Mouse (Mus musculus) megakaryocyte, embryonic 14.5 days (primary cell): ENCODE results near the gene Taf3. TPM values are rescaled to one million over a fixed set of nuclear protein-coding genes. Genes with fewer than 3 reads are reported as not detected.

ENCODE experiments used
- H3K27me3 ChIP-seq: replicated peaks from 2 replicates; pipeline ENCODE3; 2012; ENCODE audit warnings: inconsistent platforms
- H3K36me3 ChIP-seq: replicated peaks from 2 replicates; pipeline ENCODE3; 2012; ENCODE audit warnings: low read length, inconsistent platforms, mixed read lengths
- H3K4me1 ChIP-seq: 2 replicates; pipeline ENCODE4 v1.6.1; 2012; ENCODE audit warnings: inconsistent platforms
- H3K4me3 ChIP-seq: replicated peaks from 2 replicates; pipeline ENCODE3; 2012; ENCODE audit warnings: moderate library complexity, mild to moderate bottlenecking, inconsistent platforms
- H3K9me3 ChIP-seq: 2 replicates; pipeline ENCODE4 v1.6.1; 2012; ENCODE audit warnings: inconsistent platforms
- FLI1 ChIP-seq: IDR thresholded peaks from 2 replicates; pipeline ENCODE4 v1.6.1; 2012; ENCODE audit warnings: low read length, inconsistent platforms, mixed read lengths
- GATA1 ChIP-seq: IDR thresholded peaks from 3 replicates; pipeline ENCODE4 v1.6.1; 2012; ENCODE audit warnings: mixed read lengths, low read length, inconsistent platforms, borderline replicate concordance
- polyA plus RNA-seq: library from polyadenylated mRNA; stranded (reverse); fragments of >175 nt; gene quantifications from 2 replicates; pipeline ENCODE4 v1.2.3, GENCODE M21; 2012; ENCODE audit warnings: low replicate concordance; ENCODE audit not compliant: insufficient read depth

Gene Taf3
- polyA plus RNA-seq, 1 experiment: 19.0 TPM

GRCm38 (mm10) chr2:9989649-9990547 is 58.5 kb downstream of the Taf3 start:
- no peaks in the 10 kb centered on the region for H3K27me3 ChIP-seq
- H3K36me3 ChIP-seq: no peaks in the 10 kb centered on the region
- no peaks in the 10 kb centered on the region for H3K9me3 ChIP-seq
- TF ChIP-seq GATA1 (no peak), FLI1 (no peak)
- H3K4me1 ChIP-seq: peaks cover 5% of the 10 kb centered on the region
- H3K4me3 ChIP-seq: no peak overlapping the region

- no peak for TF ChIP-seq GATA1
- TF ChIP-seq FLI1: no peak
- Histone ChIP-seq H3K27me3 (no peaks in the 10 kb centered on the region), H3K4me1 (peaks cover 5% of the 10 kb centered on the region), H3K9me3 (no peaks in the 10 kb centered on the region), H3K36me3 (no peaks in the 10 kb centered on the region), H3K4me3 (no peak overlapping the region)
Measured at GRCm38 (mm10) chr2:9988290-9988689, 60.1 kb downstream of the Taf3 start.

GRCm38 (mm10) chr2:9985979-9986447 is 62.4 kb downstream of the Taf3 start:
- TF ChIP-seq GATA1 (no peak), FLI1 (no peak)
- H3K4me3 ChIP-seq: no peak overlapping the region
- H3K4me1 ChIP-seq: peaks cover 5% of the 10 kb centered on the region; the same call in 1 of the 2 replicates
- no peaks in the 10 kb centered on the region for H3K36me3 ChIP-seq
- no peaks in the 10 kb centered on the region for H3K27me3 ChIP-seq
- no peaks in the 10 kb centered on the region for H3K9me3 ChIP-seq

- no peaks in the 10 kb centered on the region for H3K27me3 ChIP-seq
- TF ChIP-seq GATA1 (no peak), FLI1 (no peak)
- H3K4me1 ChIP-seq: peaks cover 5% of the 10 kb centered on the region; the same call in 1 of the 2 replicates
- H3K9me3 ChIP-seq: no peaks in the 10 kb centered on the region
- H3K4me3 ChIP-seq: no peak overlapping the region
- H3K36me3 ChIP-seq: no peaks in the 10 kb centered on the region
Measured at GRCm38 (mm10) chr2:9982446-9982845, 66.0 kb downstream of the Taf3 start.

GRCm38 (mm10) chr2:9971927-9972326 is 76.5 kb downstream of the Taf3 start:
- no peak for TF ChIP-seq FLI1
- Histone ChIP-seq H3K4me3 (no peak overlapping the region), H3K9me3 (peaks cover 4% of the 10 kb centered on the region; the same call in 1 of the 2 replicates), H3K27me3 (no peaks in the 10 kb centered on the region), H3K4me1 (peaks cover 20% of the 10 kb centered on the region), H3K36me3 (peaks cover 5% of the 10 kb centered on the region)

- TF ChIP-seq FLI1 (no peak), GATA1 (no peak)
- no peak overlapping the region for H3K4me3 ChIP-seq
- H3K27me3 ChIP-seq: no peaks in the 10 kb centered on the region
- H3K4me1 ChIP-seq: peaks cover 20% of the 10 kb centered on the region
- H3K36me3 ChIP-seq: peaks cover 5% of the 10 kb centered on the region
- H3K9me3 ChIP-seq: peaks cover 4% of the 10 kb centered on the region; the same call in 1 of the 2 replicates
Measured at GRCm38 (mm10) chr2:9970579-9970978, 77.8 kb downstream of the Taf3 start.

- Histone ChIP-seq H3K9me3 (peaks cover 4% of the 10 kb centered on the region; the same call in 1 of the 2 replicates), H3K4me1 (peaks cover 20% of the 10 kb centered on the region)
- TF ChIP-seq FLI1 (no peak), GATA1 (no peak)
Measured at GRCm38 (mm10) chr2:9970178-9970577, 78.2 kb downstream of the Taf3 start.

GRCm38 (mm10) chr2:9969734-9970133 is 78.7 kb downstream of the Taf3 start:
- no peaks in the 10 kb centered on the region for H3K27me3 ChIP-seq
- no peak overlapping the region for H3K4me3 ChIP-seq
- peaks cover 20% of the 10 kb centered on the region for H3K4me1 ChIP-seq
- H3K36me3 ChIP-seq: peaks cover 5% of the 10 kb centered on the region
- peaks cover 4% of the 10 kb centered on the region; the same call in 1 of the 2 replicates for H3K9me3 ChIP-seq
- TF ChIP-seq FLI1 (no peak), GATA1 (no peak)

More at GRCm38 (mm10) chr2:9970178-9970577, 78.2 kb downstream of the Taf3 start:
- no peaks in the 10 kb centered on the region for H3K27me3 ChIP-seq
- no peak overlapping the region for H3K4me3 ChIP-seq
- H3K36me3 ChIP-seq: peaks cover 5% of the 10 kb centered on the region

GRCm38 (mm10) chr2:9966634-9967033 is 81.8 kb downstream of the Taf3 start:
- peaks cover 4% of the 10 kb centered on the region; the same call in 1 of the 2 replicates for H3K9me3 ChIP-seq
- peaks cover 28% of the 10 kb centered on the region for H3K4me1 ChIP-seq
- H3K27me3 ChIP-seq: no peaks in the 10 kb centered on the region
- H3K36me3 ChIP-seq: peaks cover 5% of the 10 kb centered on the region
- no peak overlapping the region for H3K4me3 ChIP-seq
- TF ChIP-seq FLI1: no peak
- no peak for TF ChIP-seq GATA1

GRCm38 (mm10) chr2:9965608-9966007 is 82.8 kb downstream of the Taf3 start:
- H3K36me3 ChIP-seq: peaks cover 5% of the 10 kb centered on the region
- peaks cover 32% of the 10 kb centered on the region for H3K4me1 ChIP-seq
- H3K27me3 ChIP-seq: no peaks in the 10 kb centered on the region
- TF ChIP-seq GATA1: no peak
- no peak for TF ChIP-seq FLI1
- H3K4me3 ChIP-seq: no peak overlapping the region
- H3K9me3 ChIP-seq: peaks cover 4% of the 10 kb centered on the region; the same call in 1 of the 2 replicates
